Mouse (Mus musculus): Measurements from ENCODE around the gene Limch1. TPM values are rescaled to one million over a fixed set of nuclear protein-coding genes. Genes with fewer than 3 reads are reported as not detected.

Limch1 gene
- polyA plus RNA-seq, 1 experiment from 2014 or later = 35.1 TPM

DNA sequence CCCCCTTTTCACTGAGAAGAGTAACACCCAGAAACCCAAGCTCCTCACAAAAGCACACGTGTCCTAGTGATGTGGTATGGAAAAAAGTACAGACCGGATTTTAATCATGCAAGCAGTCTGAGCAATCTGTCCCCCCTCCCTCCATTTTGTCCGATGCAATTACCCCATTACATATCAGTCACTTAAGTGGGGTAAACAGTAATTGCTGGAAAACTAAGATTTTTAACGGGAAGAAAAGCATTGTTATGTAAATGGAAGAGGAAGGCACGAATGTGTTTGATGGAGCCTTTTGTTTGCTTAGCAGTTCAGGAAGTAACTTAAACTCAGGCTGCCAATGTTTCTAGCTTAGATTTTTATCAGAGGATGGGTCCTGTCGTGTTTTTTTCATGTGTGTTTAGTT, 70.2 kb downstream of the Limch1 start:
- no peak overlapping the region for H3K9ac ChIP-seq
- H3K4me3 ChIP-seq (replicated peaks) = no peak overlapping the region
- H3K4me1 ChIP-seq = peaks cover 9% of the 10 kb centered on the region; the same call in 1 of the 2 replicates
- H3K27me3 ChIP-seq = no peaks in the 10 kb centered on the region
- H3K4me2 ChIP-seq = no peak overlapping the region
- no peaks in the 10 kb centered on the region for H3K9me3 ChIP-seq (replicated peaks)
- ATAC-seq (replicated peaks; ENCODE audit: low FRiP score) = no peak
- WGBS = 42% methylated on average over 6 of the region's 6 CpGs
- no peak overlapping the region for H3K27ac ChIP-seq
- H3K36me3 ChIP-seq = no peaks in the 10 kb centered on the region

DNA sequence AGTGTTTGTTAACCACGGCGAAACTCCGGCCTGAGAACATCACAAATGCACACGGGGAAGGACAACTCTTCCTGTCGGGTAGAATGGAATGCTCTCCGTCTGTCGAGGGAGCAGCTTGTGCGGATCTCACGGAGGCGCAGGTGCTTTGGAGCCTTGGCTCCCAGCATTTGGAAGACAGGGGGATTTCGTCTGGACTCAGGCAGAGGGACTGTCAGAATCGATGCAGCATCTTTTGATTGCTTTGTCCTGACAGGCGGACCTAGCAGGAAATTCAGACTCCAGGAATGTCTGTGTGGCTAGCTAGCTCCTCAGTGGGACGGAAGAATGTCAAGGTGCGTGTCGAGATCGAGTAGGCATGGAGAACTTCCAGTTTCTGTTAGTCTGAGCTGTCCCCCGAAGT, 71.1 kb downstream of the Limch1 start:
- no peaks in the 10 kb centered on the region for H3K9me3 ChIP-seq (replicated peaks)
- no peak overlapping the region for H3K27ac ChIP-seq
- no peak overlapping the region for H3K4me3 ChIP-seq (replicated peaks)
- 62% methylated on average over 18 of the region's 18 CpGs for WGBS
- no peaks in the 10 kb centered on the region for H3K27me3 ChIP-seq
- no peak overlapping the region for H3K4me2 ChIP-seq
- no peak for ATAC-seq (replicated peaks; ENCODE audit: low FRiP score)
- peaks cover 9% of the 10 kb centered on the region; the same call in 1 of the 2 replicates for H3K4me1 ChIP-seq
- H3K9ac ChIP-seq = no peak overlapping the region
- no peaks in the 10 kb centered on the region for H3K36me3 ChIP-seq

DNA sequence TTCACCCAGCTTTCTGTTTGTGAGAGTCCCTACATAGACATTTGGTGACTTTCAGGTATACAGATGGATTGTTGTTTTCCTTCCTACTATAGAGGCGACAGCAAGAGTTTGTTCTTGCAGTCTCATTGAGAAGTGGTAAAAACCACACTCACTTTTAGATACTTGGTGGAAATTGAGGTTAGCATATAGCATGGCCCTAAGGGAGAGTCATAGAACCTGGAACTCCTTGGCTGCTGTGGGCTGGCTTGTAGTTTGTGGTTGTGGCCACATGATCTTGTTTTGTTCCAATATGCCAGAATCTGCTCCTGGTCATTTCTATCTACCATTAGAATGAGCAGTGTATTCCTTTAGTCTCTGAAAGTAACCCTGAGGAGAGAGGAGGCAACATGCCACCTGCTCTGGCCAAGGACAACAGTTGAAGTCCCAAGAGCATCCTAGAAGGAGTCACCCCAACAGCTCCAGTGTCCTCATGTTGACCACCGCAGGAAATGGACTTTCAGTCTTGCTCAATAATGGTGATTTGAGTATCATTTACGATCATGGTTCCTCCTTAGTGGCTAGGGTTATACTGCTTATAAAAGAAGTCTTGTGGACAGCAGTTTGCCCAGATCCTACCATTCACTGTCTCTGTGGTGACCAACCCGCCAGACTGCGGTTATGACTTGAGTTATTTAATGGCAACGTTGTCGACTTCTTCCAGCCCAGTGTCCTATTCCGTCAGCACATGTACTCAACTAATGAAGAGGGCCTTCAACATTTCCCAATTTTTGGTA, 71.7 kb downstream of the Limch1 start:
- no peak overlapping the region for H3K4me2 ChIP-seq
- peaks cover 9% of the 10 kb centered on the region; the same call in 1 of the 2 replicates for H3K4me1 ChIP-seq
- WGBS = 96% methylated on average over 8 of the region's 8 CpGs

DNA sequence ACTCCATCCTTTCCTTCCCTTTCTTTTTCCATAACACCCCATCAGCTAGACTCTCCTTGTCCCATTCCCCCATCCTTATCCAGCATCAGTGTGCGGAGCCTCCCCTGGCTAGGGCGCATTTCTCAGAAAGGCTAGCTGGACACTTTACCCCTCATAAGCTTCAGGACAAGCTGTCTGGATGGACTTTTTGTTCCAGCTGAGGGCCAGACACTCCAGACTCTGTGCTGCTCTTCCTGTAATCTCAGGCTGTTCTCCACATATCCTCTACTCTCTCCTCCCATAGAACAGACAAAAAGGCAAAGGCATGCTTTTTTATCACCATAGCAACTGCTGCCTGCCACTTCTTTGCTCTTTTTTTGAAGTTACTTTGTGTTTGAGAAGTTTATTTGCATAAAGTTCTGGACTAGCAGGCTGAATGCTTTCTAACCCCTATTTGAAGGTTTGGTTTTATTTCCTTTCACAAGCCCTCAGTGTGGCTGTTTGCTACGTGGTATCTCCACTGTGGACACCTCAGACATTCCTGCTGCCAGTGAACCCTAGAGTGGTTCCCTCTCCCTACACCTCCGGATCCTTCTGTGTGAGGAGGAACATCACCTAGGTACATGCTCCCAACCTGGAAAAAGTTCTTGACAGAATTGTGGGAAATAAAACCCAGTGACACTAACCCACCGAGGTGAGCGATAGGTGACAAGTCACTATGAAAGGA, 77.0 kb downstream of the Limch1 start:
- no peaks in the 10 kb centered on the region for H3K36me3 ChIP-seq
- H3K4me2 ChIP-seq = no peak overlapping the region
- no peak overlapping the region for H3K4me3 ChIP-seq (replicated peaks)
- no peak overlapping the region for H3K9ac ChIP-seq
- no peak overlapping the region for H3K27ac ChIP-seq
- H3K4me1 ChIP-seq = no peaks in the 10 kb centered on the region
- 92% methylated on average over 6 of the region's 6 CpGs for WGBS
- no peaks in the 10 kb centered on the region for H3K27me3 ChIP-seq
- no peaks in the 10 kb centered on the region for H3K9me3 ChIP-seq (replicated peaks)
- no peak for ATAC-seq (replicated peaks; ENCODE audit: low FRiP score)

More for the DNA sequence above, 71.7 kb downstream of the Limch1 start:
- Histone ChIP-seq H3K27me3 (no peaks in the 10 kb centered on the region), H3K9ac (no peak overlapping the region), H3K9me3 (replicated peaks) (no peaks in the 10 kb centered on the region), H3K36me3 (no peaks in the 10 kb centered on the region), H3K27ac (no peak overlapping the region), H3K4me3 (replicated peaks) (no peak overlapping the region)
- ATAC-seq (replicated peaks; ENCODE audit: low FRiP score) = no peak

DNA sequence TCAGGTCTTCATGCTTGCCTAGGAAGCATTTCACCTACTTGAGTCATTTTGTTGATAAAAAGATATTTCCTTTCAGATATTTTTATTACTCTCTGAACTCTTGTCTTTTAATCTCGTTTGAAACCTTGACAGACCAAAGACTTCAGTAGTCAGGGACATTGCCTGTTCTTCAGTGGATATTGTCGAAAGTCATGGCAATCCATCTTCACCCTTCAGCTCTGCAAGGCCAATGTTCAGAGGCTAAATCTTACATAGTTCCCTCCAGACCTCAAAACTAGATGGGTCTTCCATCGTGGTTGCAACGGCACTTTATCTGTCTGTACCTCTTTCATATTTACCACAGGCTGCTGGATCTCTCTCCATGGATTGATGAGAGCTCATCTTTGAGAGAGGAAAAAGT, 80.0 kb downstream of the Limch1 start:
- 87% methylated on average over 4 of the region's 4 CpGs for WGBS
- ATAC-seq (replicated peaks; ENCODE audit: low FRiP score) = no peak

DNA sequence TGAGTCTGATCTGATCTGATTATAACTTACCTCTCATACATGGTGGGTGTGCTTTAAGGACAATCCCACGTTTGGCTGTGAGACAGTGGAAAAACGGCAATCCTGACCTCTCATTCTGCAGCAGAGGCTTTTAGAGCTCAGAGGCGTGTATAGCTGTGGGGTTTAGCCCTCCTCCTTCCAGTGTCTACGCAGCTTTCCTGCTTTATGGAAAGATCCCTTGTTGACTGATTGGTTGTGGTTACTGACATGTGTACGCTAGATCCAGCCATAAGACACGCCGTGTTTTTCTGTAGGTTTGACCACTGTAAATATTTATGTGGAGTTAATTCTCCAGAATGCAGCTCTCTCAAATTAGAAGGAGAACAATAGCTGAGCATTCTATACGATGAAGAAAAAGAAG, 81.2 kb downstream of the Limch1 start:
- Histone ChIP-seq H3K9ac (no peak overlapping the region), H3K36me3 (no peaks in the 10 kb centered on the region), H3K9me3 (replicated peaks) (no peaks in the 10 kb centered on the region), H3K4me2 (no peak overlapping the region), H3K4me1 (no peaks in the 10 kb centered on the region), H3K27me3 (no peaks in the 10 kb centered on the region), H3K27ac (no peak overlapping the region), H3K4me3 (replicated peaks) (no peak overlapping the region)
- ATAC-seq (replicated peaks; ENCODE audit: low FRiP score) = no peak
- 64% methylated on average over 8 of the region's 8 CpGs for WGBS

More for the DNA sequence above, 80.0 kb downstream of the Limch1 start:
- Histone ChIP-seq H3K4me2 (no peak overlapping the region), H3K9ac (no peak overlapping the region), H3K27ac (no peak overlapping the region), H3K27me3 (no peaks in the 10 kb centered on the region), H3K9me3 (replicated peaks) (no peaks in the 10 kb centered on the region), H3K4me1 (no peaks in the 10 kb centered on the region), H3K36me3 (no peaks in the 10 kb centered on the region), H3K4me3 (replicated peaks) (no peak overlapping the region)

DNA sequence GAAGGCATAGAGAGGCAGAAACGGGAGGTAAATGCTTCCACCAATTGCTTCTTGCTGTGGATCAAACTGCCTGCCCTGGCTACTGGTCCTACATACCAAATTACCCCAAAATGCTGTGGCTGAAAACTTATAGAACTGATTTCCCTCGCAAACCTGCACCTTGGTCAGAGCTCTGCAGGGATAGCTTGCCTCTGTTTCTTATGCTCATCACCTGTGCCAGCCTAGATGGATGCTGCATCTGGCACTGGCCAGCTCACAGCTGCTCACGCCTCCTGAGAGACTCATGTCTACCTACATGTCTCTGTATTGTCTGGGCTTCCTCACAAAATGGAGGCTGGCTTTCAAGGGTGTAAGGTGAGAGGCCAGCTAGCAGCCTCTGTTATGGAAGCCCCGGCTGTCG, 83.9 kb downstream of the Limch1 start:
- H3K4me3 ChIP-seq (replicated peaks) = no peak overlapping the region
- 85% methylated on average over 5 of the region's 5 CpGs for WGBS
- no peaks in the 10 kb centered on the region for H3K27me3 ChIP-seq
- H3K27ac ChIP-seq = no peak overlapping the region
- no peak overlapping the region for H3K4me2 ChIP-seq
- ATAC-seq (replicated peaks; ENCODE audit: low FRiP score) = no peak
- no peaks in the 10 kb centered on the region for H3K36me3 ChIP-seq
- H3K4me1 ChIP-seq = no peaks in the 10 kb centered on the region
- H3K9me3 ChIP-seq (replicated peaks) = no peaks in the 10 kb centered on the region
- no peak overlapping the region for H3K9ac ChIP-seq

DNA sequence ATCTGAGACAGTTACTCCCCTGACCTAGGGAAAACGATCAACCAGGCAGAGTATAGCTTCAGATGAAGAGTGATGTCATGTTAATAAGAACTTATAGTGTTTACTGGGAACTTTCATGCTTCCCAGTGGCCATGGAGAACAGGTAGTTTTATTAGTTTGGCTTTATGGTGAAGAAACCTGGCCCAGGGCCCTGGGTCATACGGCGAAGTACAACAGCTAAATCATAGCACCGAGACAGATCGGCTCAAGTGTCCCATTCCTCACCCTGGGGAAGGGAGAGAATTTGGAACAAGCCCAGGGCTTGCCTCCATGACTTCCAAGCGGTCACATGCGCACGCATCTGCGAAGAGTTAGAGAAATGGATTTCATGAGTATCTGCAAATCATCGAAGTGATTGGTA, 84.6 kb downstream of the Limch1 start:
- H3K27ac ChIP-seq = no peak overlapping the region
- no peak overlapping the region for H3K9ac ChIP-seq
- no peak overlapping the region for H3K4me2 ChIP-seq
- no peaks in the 10 kb centered on the region for H3K4me1 ChIP-seq
- no peak overlapping the region for H3K4me3 ChIP-seq (replicated peaks)
- no peak for ATAC-seq (replicated peaks; ENCODE audit: low FRiP score)
- no peaks in the 10 kb centered on the region for H3K9me3 ChIP-seq (replicated peaks)
- 78% methylated on average over 10 of the region's 10 CpGs for WGBS
- H3K36me3 ChIP-seq = no peaks in the 10 kb centered on the region
- H3K27me3 ChIP-seq = no peaks in the 10 kb centered on the region

DNA sequence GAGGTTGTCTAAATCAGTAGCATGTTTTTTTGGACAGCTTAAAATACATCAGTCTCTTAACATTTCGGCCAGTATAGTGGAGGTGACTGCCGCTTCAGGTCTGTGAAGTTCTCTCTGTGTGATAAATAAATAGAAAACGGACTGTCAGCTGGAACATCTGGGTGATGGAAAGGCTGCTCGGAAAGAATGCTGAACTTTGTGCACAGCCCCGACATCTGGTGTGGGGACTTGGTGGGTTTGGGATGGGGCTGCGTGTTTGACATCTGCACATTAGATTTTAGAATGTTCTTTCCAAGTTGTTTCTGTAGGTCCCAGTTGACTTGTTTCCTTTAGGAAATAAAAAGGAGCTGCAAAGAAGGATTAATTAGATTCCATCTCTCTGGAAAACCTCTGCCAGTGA, 89.1 kb downstream of the Limch1 start:
- Histone ChIP-seq H3K27ac (no peak overlapping the region), H3K4me3 (replicated peaks) (no peak overlapping the region), H3K4me2 (no peak overlapping the region), H3K27me3 (no peaks in the 10 kb centered on the region), H3K9ac (no peak overlapping the region), H3K36me3 (no peaks in the 10 kb centered on the region), H3K9me3 (replicated peaks) (no peaks in the 10 kb centered on the region), H3K4me1 (no peaks in the 10 kb centered on the region)
- 40% methylated on average over 6 of the region's 6 CpGs for WGBS
- no peak for ATAC-seq (replicated peaks; ENCODE audit: low FRiP score)

DNA sequence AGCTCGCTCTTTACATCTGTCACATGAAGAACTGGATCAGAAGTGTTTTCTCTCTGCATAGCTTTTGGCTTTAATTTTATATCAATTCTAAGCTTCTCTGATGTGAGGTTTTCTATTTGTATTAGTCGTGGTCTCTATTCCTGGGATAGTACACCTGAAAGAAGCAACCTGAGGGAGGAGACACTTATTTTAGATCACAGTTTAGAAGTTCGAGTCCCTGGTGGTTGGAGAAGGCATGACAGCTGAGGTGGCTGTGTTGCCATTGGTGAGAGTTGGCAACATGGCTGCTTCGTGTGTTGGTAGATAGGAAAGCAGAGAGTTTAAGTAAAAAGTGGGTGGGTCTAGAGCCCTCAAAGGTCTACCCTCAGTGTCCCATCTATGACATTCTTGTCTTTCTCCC, 91.3 kb downstream of the Limch1 start:
- Histone ChIP-seq H3K9me3 (replicated peaks) (no peaks in the 10 kb centered on the region), H3K9ac (no peak overlapping the region), H3K4me1 (no peaks in the 10 kb centered on the region), H3K4me2 (no peak overlapping the region), H3K4me3 (replicated peaks) (no peak overlapping the region), H3K27me3 (no peaks in the 10 kb centered on the region), H3K36me3 (no peaks in the 10 kb centered on the region), H3K27ac (no peak overlapping the region)
- no peak for ATAC-seq (replicated peaks; ENCODE audit: low FRiP score)
- 92% methylated on average over 4 of the region's 4 CpGs for WGBS

DNA sequence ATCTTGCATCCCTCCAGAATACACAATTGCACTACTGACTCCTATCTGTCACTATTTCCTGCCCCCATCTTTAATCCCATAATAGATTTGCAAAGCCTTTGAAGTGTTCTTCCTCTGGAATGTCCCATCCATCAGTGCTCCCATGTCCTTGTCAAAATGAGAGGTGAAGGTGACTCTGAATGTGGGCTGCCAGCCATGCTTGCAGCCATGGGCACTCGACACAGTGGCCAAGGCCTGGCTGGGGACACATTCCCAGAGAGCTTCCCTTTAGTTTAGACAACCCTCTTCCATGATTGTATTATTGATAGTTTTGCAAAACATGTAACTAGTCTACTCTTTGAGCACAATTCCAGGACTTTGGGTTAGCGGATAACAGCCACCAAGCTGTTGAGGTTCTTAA, 96.3 kb downstream of the Limch1 start:
- no peak overlapping the region for H3K4me3 ChIP-seq (replicated peaks)
- no peak overlapping the region for H3K27ac ChIP-seq
- H3K4me1 ChIP-seq = no peaks in the 10 kb centered on the region
- 90% methylated on average over 2 of the region's 2 CpGs for WGBS
- no peaks in the 10 kb centered on the region for H3K9me3 ChIP-seq (replicated peaks)
- no peak overlapping the region for H3K9ac ChIP-seq
- no peak for ATAC-seq (replicated peaks; ENCODE audit: low FRiP score)
- no peak overlapping the region for H3K4me2 ChIP-seq
- H3K36me3 ChIP-seq = no peaks in the 10 kb centered on the region
- H3K27me3 ChIP-seq = no peaks in the 10 kb centered on the region

DNA sequence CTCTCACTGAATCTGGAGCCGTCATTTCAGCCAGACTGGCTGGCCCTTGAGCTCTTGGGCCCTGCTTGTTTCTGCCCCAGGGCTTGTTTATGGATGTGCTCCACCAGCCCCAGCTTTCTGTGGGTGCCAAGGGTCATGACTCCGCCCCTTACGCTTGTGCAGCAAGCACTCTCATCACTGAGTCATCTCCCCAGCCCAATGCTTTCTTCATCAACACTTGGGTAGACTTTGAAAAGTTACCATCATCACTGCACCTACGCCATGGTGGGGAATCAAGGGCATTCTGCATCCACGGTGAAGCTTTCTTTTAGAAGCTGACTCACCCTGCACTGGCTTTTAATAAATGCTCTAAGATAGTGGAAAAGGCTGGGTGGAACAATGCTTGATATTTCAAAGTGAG, 97.1 kb downstream of the Limch1 start:
- Histone ChIP-seq H3K9me3 (replicated peaks) (no peaks in the 10 kb centered on the region), H3K4me1 (no peaks in the 10 kb centered on the region), H3K4me2 (no peak overlapping the region), H3K27ac (no peak overlapping the region), H3K27me3 (no peaks in the 10 kb centered on the region), H3K9ac (no peak overlapping the region), H3K36me3 (no peaks in the 10 kb centered on the region), H3K4me3 (replicated peaks) (no peak overlapping the region)
- ATAC-seq (replicated peaks; ENCODE audit: low FRiP score) = no peak
- 91% methylated on average over 5 of the region's 5 CpGs for whole genome bisulfite sequencing
